Mouse (Mus musculus) liver, embryonic 14.5 days (tissue): Measurements from ENCODE around the gene Prnd.

Source experiments
- CTCF ChIP-seq: IDR thresholded peaks from 2 replicates; pipeline ENCODE4 v1.5.1; 2016; ENCODE audit warnings: antibody characterized with exemption, low read depth, control low read depth
- EP300 ChIP-seq: IDR thresholded peaks from 2 replicates; pipeline ENCODE4 v1.6.1; 2016; ENCODE audit warnings: antibody characterized with exemption, low read depth

GRCm38 (mm10) chr2:131945225-131945624, 5.4 kb upstream of the Prnd start:
- no peak for TF ChIP-seq CTCF
- no peak for TF ChIP-seq EP300
